Mouse (Mus musculus) liver, embryonic 16.5 days (tissue): ENCODE results near the gene Xpa. TPM values are rescaled to one million over a fixed set of nuclear protein-coding genes. Genes with fewer than 3 reads are reported as not detected.

Experiments
- ATAC-seq: fragments of 200-750 bp; cut with Nextera tagmentation; 2 replicates; pipeline ENCODE4 v1.8.0; 2017; ENCODE audit warnings: low read depth, mild to moderate bottlenecking, moderate number of reproducible peaks, moderate library complexity
- H3K27ac ChIP-seq: fragments of 300-500 bp; sonication (generic); 2 replicates; pipeline ENCODE4 v1.5.1; 2014; ENCODE audit warnings: mild to moderate bottlenecking, low read length
- H3K27me3 ChIP-seq: fragments of 300-500 bp; sonication (generic); 2 replicates; pipeline ENCODE4 v1.6.1; 2014; ENCODE audit warnings: low read depth, low read length, mixed read lengths; ENCODE audit not compliant: control insufficient read depth, insufficient read depth
- H3K36me3 ChIP-seq: fragments of 300-500 bp; sonication (generic); 2 replicates; pipeline ENCODE4 v1.6.1; 2014; ENCODE audit warnings: mild to moderate bottlenecking; ENCODE audit not compliant: control insufficient read depth, insufficient read depth
- H3K4me1 ChIP-seq: fragments of 300-500 bp; sonication (generic); 2 replicates; pipeline ENCODE4 v1.6.1; 2014; ENCODE audit warnings: low read depth, low read length, mixed read lengths; ENCODE audit not compliant: control insufficient read depth
- H3K4me2 ChIP-seq: fragments of 300-500 bp; sonication (generic); 2 replicates; pipeline ENCODE4 v1.6.1; 2014; ENCODE audit warnings: low read depth, low read length, mixed read lengths
- H3K4me3 ChIP-seq: fragments of 300-500 bp; sonication (generic); 2 replicates; pipeline ENCODE4 v1.5.1; 2014; ENCODE audit warnings: low read depth, mild to moderate bottlenecking, low read length
- H3K9ac ChIP-seq: fragments of 300-500 bp; sonication (generic); 2 replicates; pipeline ENCODE4 v1.6.1; 2014; ENCODE audit warnings: low read depth, low read length
- H3K9me3 ChIP-seq: fragments of 300-500 bp; sonication (generic); replicated peaks from 2 replicates; pipeline ENCODE4 v1.6.1; 2016; ENCODE audit warnings: low read length; ENCODE audit not compliant: control insufficient read depth
- WGBS: fragments of 180-500 bp; shearing (Covaris S2); extraction: QIAGEN DNeasy Blood & Tissue Kit; methylation state at CpG from one replicate; pipeline ENCODE4 v1.1.7; 2014; ENCODE audit not compliant: insufficient replicate concordance; 5-methylcytosine and 5-hydroxymethylcytosine counted together
- polyA plus RNA-seq: library from polyadenylated mRNA; unstranded; fragments of >200 nt; fragmentation: Nextera tagmentation; extraction: Ambion mirVana; gene quantifications from 2 replicates; pipeline ENCODE4 v1.2.1, GENCODE M21; 2015

Xpa gene
- polyA plus RNA-seq, 1 experiment from 2014 or later, result 7.0 TPM

GRCm38 (mm10) chr4:46116544-46117175, 79.5 kb downstream of the Xpa start:
- no peak overlapping the region for H3K9ac ChIP-seq
- no peak; the same call in 1 of the 2 replicates for ATAC-seq
- H3K4me2 ChIP-seq, result no peak overlapping the region
- H3K27me3 ChIP-seq, result no peaks in the 10 kb centered on the region
- 88% methylated on average over 10 of the region's 10 CpGs for WGBS
- H3K27ac ChIP-seq, result no peak overlapping the region
- no peaks in the 10 kb centered on the region for H3K4me1 ChIP-seq
- peaks cover 46% of the 10 kb centered on the region for H3K36me3 ChIP-seq
- no peak overlapping the region for H3K4me3 ChIP-seq
- H3K9me3 ChIP-seq, result no peaks in the 10 kb centered on the region

GRCm38 (mm10) chr4:46115308-46115707, 80.8 kb downstream of the Xpa start:
- no peak overlapping the region for H3K27ac ChIP-seq
- H3K27me3 ChIP-seq, result no peaks in the 10 kb centered on the region
- WGBS, result 88% methylated on average over 1 of the region's 1 CpGs
- H3K4me3 ChIP-seq, result no peak overlapping the region
- no peak overlapping the region for H3K4me2 ChIP-seq
- H3K9ac ChIP-seq, result no peak overlapping the region
- no peak for ATAC-seq
- H3K36me3 ChIP-seq, result peaks cover 55% of the 10 kb centered on the region
- H3K9me3 ChIP-seq, result no peaks in the 10 kb centered on the region
- no peaks in the 10 kb centered on the region for H3K4me1 ChIP-seq

- H3K4me1 ChIP-seq, result no peaks in the 10 kb centered on the region
- H3K36me3 ChIP-seq, result peaks cover 78% of the 10 kb centered on the region
Observed at GRCm38 (mm10) chr4:46111361-46111760, 84.8 kb downstream of the Xpa start.

DNA sequence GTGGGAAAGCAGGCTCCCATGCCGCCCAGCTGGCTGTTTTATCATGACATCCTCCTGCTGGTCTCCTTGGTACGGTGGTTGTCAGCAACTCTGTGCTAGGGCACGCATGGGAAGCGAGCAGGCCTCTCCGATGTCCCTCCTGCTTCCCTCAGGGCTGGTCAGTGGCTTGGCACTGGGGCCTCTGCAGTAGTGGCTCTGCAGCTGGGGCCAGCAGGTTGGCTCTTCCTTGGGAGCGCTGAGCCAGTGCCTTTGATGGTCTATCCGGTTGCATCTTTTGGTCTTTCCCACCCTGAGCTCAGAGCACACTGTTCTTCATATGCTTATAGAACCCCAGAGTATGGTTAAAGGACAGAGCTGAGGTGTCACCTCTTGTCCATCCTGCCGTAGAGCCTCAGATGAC, 86.0 kb downstream of the Xpa start:
- H3K9me3 ChIP-seq, result no peaks in the 10 kb centered on the region
- H3K27me3 ChIP-seq, result no peaks in the 10 kb centered on the region
- WGBS, result 90% methylated on average over 8 of the region's 8 CpGs
- no peak overlapping the region for H3K27ac ChIP-seq
- H3K9ac ChIP-seq, result no peak overlapping the region
- ATAC-seq, result no peak
- H3K4me2 ChIP-seq, result no peak overlapping the region
- H3K4me3 ChIP-seq, result no peak overlapping the region
- H3K36me3 ChIP-seq, result peaks cover 75% of the 10 kb centered on the region
- no peaks in the 10 kb centered on the region for H3K4me1 ChIP-seq

More at GRCm38 (mm10) chr4:46111361-46111760, 84.8 kb downstream of the Xpa start:
- no peak overlapping the region for H3K4me2 ChIP-seq
- ATAC-seq, result no peak
- H3K4me3 ChIP-seq, result no peak overlapping the region
- 72% methylated on average over 3 of the region's 3 CpGs for WGBS
- no peak overlapping the region for H3K9ac ChIP-seq
- H3K27me3 ChIP-seq, result no peaks in the 10 kb centered on the region
- no peak overlapping the region for H3K27ac ChIP-seq
- no peaks in the 10 kb centered on the region for H3K9me3 ChIP-seq

Other genes with a start within 250 kb of the Xpa start
- 11.9 and 12.1 TPM in 2 replicates for gene Tdrd7, start 231.0 kb downstream of the Xpa start, polyA plus RNA-seq
- gene Tmod1, start 157.4 kb downstream of the Xpa start, polyA plus RNA-seq, result 50.0 and 52.5 TPM in 2 replicates
- gene Ncbp1, start 57.7 kb downstream of the Xpa start, polyA plus RNA-seq, result 30.5 and 33.6 TPM in 2 replicates
- 8.7 and 9.8 TPM in 2 replicates for gene Tstd2, start 57.6 kb downstream of the Xpa start, polyA plus RNA-seq
- not detected in 2 replicates for gene Foxe1, start 147.3 kb upstream of the Xpa start, polyA plus RNA-seq
- 6.3 and 7.1 TPM in 2 replicates for gene Trmo, start 193.1 kb upstream of the Xpa start, polyA plus RNA-seq
- 375 and 394 TPM in 2 replicates for gene Hemgn, start 217.2 kb upstream of the Xpa start, polyA plus RNA-seq